Mouse (Mus musculus) central nervous system, embryonic 18 days (tissue): ENCODE results near the gene Gpr19. TPM values are rescaled to one million over a fixed set of nuclear protein-coding genes. Genes with fewer than 3 reads are reported as not detected.

Experiments used
- polyA plus RNA-seq: library from polyadenylated mRNA; depleted of rRNA; stranded (reverse); fragments of >200 nt; gene quantifications from 2 replicates; pipeline ENCODE4 v1.2.3, GENCODE M21; 2012; rRNA removed

The Gpr19 gene
- polyA plus RNA-seq: 37.4 and 37.9 TPM in 2 replicates

DNA sequence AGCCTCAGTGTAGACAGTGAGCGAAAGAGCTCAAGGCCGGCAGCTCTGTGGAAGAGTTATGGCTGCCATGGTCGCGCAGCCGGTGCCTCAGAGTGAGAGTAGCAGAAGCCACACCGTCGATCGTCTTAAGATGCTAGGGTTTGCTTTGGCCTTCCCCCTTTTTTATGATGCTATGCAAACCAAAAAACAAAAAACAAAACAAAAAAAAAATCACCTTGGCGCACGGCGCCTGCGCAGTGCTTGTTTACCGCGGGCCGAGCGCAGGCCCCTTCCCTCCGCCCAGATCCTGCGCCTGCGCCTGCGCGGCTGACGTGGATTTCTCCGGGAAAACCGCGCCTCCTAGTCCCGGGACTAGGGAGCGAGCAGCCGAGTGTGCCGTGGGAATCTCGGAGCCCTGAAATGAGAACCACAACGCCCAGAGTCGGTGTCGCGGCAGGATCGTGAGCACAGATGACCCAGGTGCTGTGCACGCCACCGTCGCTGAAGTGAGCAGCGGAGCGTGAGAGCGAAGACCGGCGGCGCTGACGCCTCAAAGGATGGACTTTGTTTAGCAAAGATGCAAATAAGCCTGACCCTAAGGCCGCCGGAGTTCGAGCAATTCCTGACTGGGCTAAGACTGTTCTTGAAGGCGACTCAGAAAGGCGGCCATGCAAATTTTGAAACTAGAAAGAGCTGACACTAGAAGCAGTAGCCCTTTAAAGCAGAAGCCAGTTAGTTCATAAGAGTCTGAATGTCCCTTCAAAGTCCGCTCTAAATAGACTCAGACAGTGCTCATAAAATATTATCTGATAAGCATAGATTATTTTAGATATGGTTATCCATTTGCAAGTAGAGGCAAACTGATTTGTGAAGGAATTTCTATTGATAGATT lies at the start of gene Gpr19:
Gene Gpr19, minus strand, starts transcription at position 484 of the 871 bp plus-strand sequence.

DNA sequence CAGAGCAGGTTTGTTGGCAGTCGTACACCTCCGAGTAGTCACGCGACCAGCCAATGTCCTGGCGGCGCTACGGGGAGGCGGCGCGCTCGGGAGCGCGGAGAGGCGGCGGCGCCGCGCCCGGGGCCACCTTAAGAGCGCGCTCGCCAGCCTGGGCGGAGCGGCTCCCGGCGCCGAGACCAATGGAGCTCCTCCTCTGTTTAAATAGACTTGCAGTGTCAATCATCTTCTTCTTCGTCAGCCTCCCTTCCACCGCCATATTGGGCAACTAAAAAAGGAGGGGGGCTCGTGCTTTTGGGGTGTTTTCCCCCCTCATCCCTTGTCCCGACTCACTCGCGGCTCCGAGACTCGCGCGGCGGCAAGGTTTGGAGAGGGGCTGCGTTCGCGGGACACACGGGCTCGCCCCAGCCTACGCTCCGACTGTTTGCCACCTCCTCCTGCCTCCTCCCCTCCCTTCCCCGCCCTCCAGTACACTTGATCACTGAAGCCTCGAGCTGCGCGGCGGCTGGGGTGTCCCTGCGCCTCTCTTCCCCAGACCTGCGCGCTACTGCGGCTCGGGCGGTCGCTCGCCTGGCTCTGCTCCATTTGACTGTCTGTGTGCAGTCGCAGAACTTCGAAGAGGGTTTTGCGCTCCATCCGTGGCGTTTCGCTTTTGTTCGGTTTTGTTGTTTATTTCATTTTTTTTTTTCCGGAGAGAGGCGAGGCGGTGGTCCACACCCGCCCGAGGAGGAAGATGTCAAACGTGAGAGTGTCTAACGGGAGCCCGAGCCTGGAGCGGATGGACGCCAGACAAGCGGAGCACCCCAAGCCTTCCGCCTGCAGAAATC lies 22.0 kb upstream of the Gpr19 start, which contains the start of gene Cdkn1b:
Gene Cdkn1b, plus strand, starts transcription at position 212 of the 824 bp plus-strand sequence.

DNA sequence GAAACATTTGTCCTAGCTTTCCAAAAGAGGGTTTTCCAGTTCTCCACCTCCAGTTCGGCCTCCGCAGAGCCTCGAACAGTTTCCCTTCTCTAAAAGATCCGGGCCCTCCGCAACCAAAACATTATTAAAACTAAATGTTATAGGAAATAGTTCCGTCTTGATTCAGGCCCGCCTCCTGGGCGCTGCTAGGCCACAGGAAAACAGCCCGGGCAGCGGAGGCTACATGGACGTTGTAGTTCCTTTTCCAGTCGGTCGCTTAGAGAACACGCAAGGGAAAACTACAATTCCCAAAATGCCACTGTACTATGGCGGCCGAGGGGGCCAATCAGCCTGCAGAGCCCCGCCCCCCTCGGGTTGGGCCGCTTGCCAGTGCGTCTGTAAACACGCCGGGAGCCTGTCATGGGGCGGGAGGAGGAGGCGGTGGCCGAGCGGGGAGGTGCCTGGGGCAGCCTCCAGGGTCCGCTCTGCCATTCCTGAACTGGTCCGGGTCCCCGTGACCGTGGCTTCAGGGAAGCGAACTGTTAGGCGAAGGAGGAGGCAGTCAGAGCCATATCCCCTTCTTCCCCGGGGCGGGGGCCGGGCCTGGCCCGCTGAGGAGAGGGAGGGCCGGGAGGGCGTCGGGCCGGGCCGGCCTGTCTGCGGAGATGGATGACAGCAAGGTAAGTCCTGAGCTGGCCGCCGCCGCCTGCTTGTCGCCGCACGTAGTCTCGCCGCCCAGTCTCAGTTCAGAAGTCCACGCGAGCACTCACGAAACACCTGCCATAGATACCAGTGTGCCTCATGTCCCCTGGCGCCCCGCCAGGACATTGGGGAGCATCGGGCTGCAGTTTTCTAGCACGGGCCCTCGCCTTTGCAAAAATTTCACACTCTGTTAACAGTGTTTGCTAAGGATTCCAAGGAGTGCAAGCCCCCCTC lies 68.3 kb downstream of the Gpr19 start, which contains the start of gene Crebl2:
Gene Crebl2, plus strand, starts transcription at position 369 of the 915 bp plus-strand sequence.

Other genes starting within 250 kb of the Gpr19 start
- 5.0 and 5.7 TPM in 2 replicates for gene Dusp16, start 106.0 kb downstream of the Gpr19 start, polyA plus RNA-seq
- gene Crebl2, start 68.4 kb downstream of the Gpr19 start, polyA plus RNA-seq: 10.8 TPM in 2 replicates
- 43.2 and 47.2 TPM in 2 replicates for gene Cdkn1b, start 21.8 kb upstream of the Gpr19 start, polyA plus RNA-seq
- 3.0 and 3.4 TPM in 2 replicates for gene Apold1, start 83.1 kb upstream of the Gpr19 start, polyA plus RNA-seq
- 79.9 and 80.3 TPM in 2 replicates for gene Ddx47, start 113.0 kb upstream of the Gpr19 start, polyA plus RNA-seq
- gene Gprc5a, start 167.1 kb upstream of the Gpr19 start, polyA plus RNA-seq: 0.13 and 1.3 TPM in 2 replicates
- 0.07 and 0.09 TPM in 2 replicates for gene Gprc5d, start 219.7 kb upstream of the Gpr19 start, polyA plus RNA-seq